ENCODE assay signal across 8 mouse cellular contexts in genomic region chr4:150488096-150488748, GRCm38 (mm10).
DNase-seq lines count a peak whose midpoint lies in the region; ATAC-seq and TF ChIP-seq lines count a peak whose summit lies in the region.

No protein-coding gene starts in this region.

- ATAC-seq in hindbrain, postnatal 0 days: peak; percentile 96

- H3K9me3 ChIP-seq in hindbrain, postnatal 0 days (ENCODE audit: low read length): no peaks in the 10 kb centered on the region

- H3K36me3 ChIP-seq in hindbrain, postnatal 0 days (ENCODE audit: insufficient read depth, low read length): no peaks in the 10 kb centered on the region

- peak; percentile 48 for DNase-seq in T-cell, adult 2 months (ENCODE audit: low spot score)
- peak; percentile 35 to 57 for DNase-seq in cerebellum, postnatal 4 days (ENCODE audit: low spot score in 2 of 2)
- peak; percentile 72 for DNase-seq in gastrocnemius, adult 8-10 months (ENCODE audit: low spot score in 2 of 2)
- DNase-seq in hindbrain, postnatal 0 days (ENCODE audit: low spot score): peak; percentile 95
- DNase-seq in layer of hippocampus, postnatal 36 days: peak; percentile 78
- peak; percentile 92 for DNase-seq in lung, postnatal 10 days
- peak; percentile 55 for DNase-seq in ovary, postnatal 14 days (ENCODE audit: low spot score)
- DNase-seq in thymus, postnatal 0 days (ENCODE audit: low spot score): peak; percentile 30

- peak overlapping the region; percentile 58 for H3K9ac ChIP-seq in hindbrain, postnatal 0 days (replicated peaks; ENCODE audit: low read length)

- H3K4me2 ChIP-seq in hindbrain, postnatal 0 days (ENCODE audit: low read depth, low read length): peak overlapping the region; percentile 60

- H3K27me3 ChIP-seq in hindbrain, postnatal 0 days (ENCODE audit: insufficient read depth, low read length): no peaks in the 10 kb centered on the region

- WGBS in hindbrain, postnatal 0 days: 10% methylated on average over 12 of the region's 12 CpGs

- peak overlapping the region; percentile 37 for H3K4me3 ChIP-seq in hindbrain, postnatal 0 days (ENCODE audit: low read length)

- TF ChIP-seq CTCF in hindbrain, postnatal 0 days (IDR thresholded peaks at IDR 0.05; ENCODE audit: low read depth): no peak

- peak overlapping the region; percentile 82 for H3K27ac ChIP-seq in hindbrain, postnatal 0 days

- peaks cover 13% of the 10 kb centered on the region; the same call in 1 of the 2 replicates for H3K4me1 ChIP-seq in hindbrain, postnatal 0 days (ENCODE audit: insufficient read depth, low read length)

Comparison
In these comparisons a context has a peak if more than half of its experiments do, and no peak if none do; other contexts are left out.
1. Peak in every context shown above with its lines: DNase-seq, ATAC-seq, H3K4me3 ChIP-seq and H3K27ac ChIP-seq.
2. DNase-seq: peak in every context shown above with its lines; median percentile 95 in hindbrain, postnatal 0 days; 92 in lung, postnatal 10 days; 78 in layer of hippocampus, postnatal 36 days; 72 in gastrocnemius, adult 8-10 months; 55 in ovary, postnatal 14 days; 48 in T-cell, adult 2 months; 46 in cerebellum, postnatal 4 days; 30 in thymus, postnatal 0 days.